In the genomic region with DNA sequence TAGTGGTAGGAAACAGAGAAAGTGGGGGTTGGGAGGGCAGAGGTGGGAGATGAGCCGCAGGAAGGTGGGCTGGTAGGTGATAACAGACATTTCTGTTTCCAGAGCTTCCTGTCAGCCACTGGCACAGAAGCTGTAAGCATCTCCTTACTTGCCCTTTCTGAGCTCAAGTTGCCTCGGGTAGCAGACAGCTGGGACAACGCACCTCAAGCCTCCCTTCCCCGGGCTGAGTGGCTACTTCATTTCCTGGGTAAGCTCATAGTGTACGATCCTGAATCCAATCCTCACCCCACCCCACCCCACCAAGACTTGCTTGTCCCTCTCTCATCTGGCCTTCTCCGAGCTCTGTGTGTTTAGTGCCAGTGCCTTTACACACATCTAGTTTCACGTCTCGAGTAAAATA, we compare ENCODE assay signal across 17 mouse cellular contexts.
DNase-seq lines count a peak whose midpoint lies in the region; ATAC-seq and TF ChIP-seq lines count a peak whose summit lies in the region.
"Had no signal": no experiment of that assay in that cellular context is flagged by ENCODE, and none has a peak within 500 bp of the region (broad histone marks: within the 10 kb centered on the region; RNA-seq: fewer than 3 reads in every experiment).

No protein-coding gene starts in this region.

- no peak for ATAC-seq in midbrain, embryonic 13.5 days
- ATAC-seq in liver, embryonic 12.5 days = peak; percentile 35; the same call in 1 of the 2 replicates
- ATAC-seq: forebrain, embryonic 15.5 days; intestine, postnatal 0 days; Patski had no signal

- H3K4me3 ChIP-seq in heart, embryonic 10.5 days = no peak overlapping the region
- H3K4me3 ChIP-seq in midbrain, embryonic 10.5 days = no peak overlapping the region
- no peak overlapping the region for H3K4me3 ChIP-seq in midbrain, embryonic 13.5 days (replicated peaks)
- H3K4me3 ChIP-seq in liver, embryonic 12.5 days = no peak overlapping the region
- H3K4me3 ChIP-seq in small intestine, adult 2 months (ENCODE audit: low read depth, low read length) = no peak overlapping the region
- H3K4me3 ChIP-seq: embryonic facial prominence, embryonic 15.5 days; forebrain, embryonic 15.5 days; hindbrain, embryonic 12.5 days had no signal

- no peak for TF ChIP-seq CTCF in small intestine, adult 2 months (IDR thresholded peaks at IDR 0.05; ENCODE audit: extremely low read depth, insufficient read length, insufficient replicate concordance, low read depth, low read length)

- H3K27ac ChIP-seq in heart, embryonic 10.5 days = peak overlapping the region; percentile 56
- H3K27ac ChIP-seq in midbrain, embryonic 10.5 days (replicated peaks) = peak overlapping the region; percentile 42; the same call in 1 of the 2 replicates
- H3K27ac ChIP-seq in midbrain, embryonic 13.5 days = no peak overlapping the region
- peak overlapping the region; percentile 77 for H3K27ac ChIP-seq in liver, embryonic 12.5 days
- peak overlapping the region; percentile 15; the same call in 1 of the 2 replicates for H3K27ac ChIP-seq in small intestine, adult 2 months (ENCODE audit: insufficient read depth, low read depth, low read length)
- H3K27ac ChIP-seq: embryonic facial prominence, embryonic 15.5 days; forebrain, embryonic 15.5 days; hindbrain, embryonic 12.5 days had no signal

- DNase-seq in heart, embryonic 10.5 days (ENCODE audit: low spot score) = no peak
- DNase-seq in heart, postnatal 25 days (ENCODE audit: low spot score) = no peak
- DNase-seq in midbrain, embryonic 10.5 days (ENCODE audit: low spot score) = no peak
- DNase-seq in Muller cell, postnatal 12 days (ENCODE audit: inconsistent ontology term) = no peak
- DNase-seq: cerebellum, adult 11-12 months; gastrocnemius, postnatal 14 days; kidney, postnatal 14 days; lung, embryonic 14.5 days had no signal

- H3K4me1 ChIP-seq in heart, embryonic 10.5 days = peaks cover 55% of the 10 kb centered on the region
- peaks cover 13% of the 10 kb centered on the region; the same call in 1 of the 2 replicates for H3K4me1 ChIP-seq in midbrain, embryonic 10.5 days
- no peaks in the 10 kb centered on the region for H3K4me1 ChIP-seq in midbrain, embryonic 13.5 days (replicated peaks)
- peaks cover 74% of the 10 kb centered on the region for H3K4me1 ChIP-seq in liver, embryonic 12.5 days
- H3K4me1 ChIP-seq in small intestine, adult 2 months (ENCODE audit: control insufficient read depth, insufficient read depth, insufficient read length, low read length) = peaks cover 27% of the 10 kb centered on the region; the same call in 1 of the 2 replicates
- H3K4me1 ChIP-seq: forebrain, embryonic 15.5 days had no signal

- H3K36me3 ChIP-seq in heart, embryonic 10.5 days = no peaks in the 10 kb centered on the region
- H3K36me3 ChIP-seq in midbrain, embryonic 10.5 days = no peaks in the 10 kb centered on the region
- no peaks in the 10 kb centered on the region for H3K36me3 ChIP-seq in midbrain, embryonic 13.5 days
- H3K36me3 ChIP-seq in liver, embryonic 12.5 days = no peaks in the 10 kb centered on the region
- H3K36me3 ChIP-seq in small intestine, adult 2 months (ENCODE audit: control insufficient read depth, insufficient read depth, low read length) = no peaks in the 10 kb centered on the region
- H3K36me3 ChIP-seq: embryonic facial prominence, embryonic 15.5 days; forebrain, embryonic 15.5 days; hindbrain, embryonic 12.5 days had no signal

- H3K9ac ChIP-seq in midbrain, embryonic 13.5 days (replicated peaks) = no peak overlapping the region
- peak overlapping the region; percentile 54 for H3K9ac ChIP-seq in liver, embryonic 12.5 days
- H3K9ac ChIP-seq: embryonic facial prominence, embryonic 15.5 days; forebrain, embryonic 15.5 days; hindbrain, embryonic 12.5 days; lung, embryonic 14.5 days had no signal

- whole genome bisulfite sequencing in heart, embryonic 10.5 days = 54% methylated on average over 8 of the region's 8 CpGs
- 88% methylated on average over 8 of the region's 8 CpGs for WGBS in midbrain, embryonic 10.5 days
- WGBS in midbrain, embryonic 13.5 days = 85% methylated on average over 8 of the region's 8 CpGs
- WGBS in liver, embryonic 12.5 days (ENCODE audit: insufficient replicate concordance) = 30% methylated on average over 8 of the region's 8 CpGs
- 63% methylated on average over 8 of the region's 8 CpGs for WGBS in small intestine, adult 2 months

- H3K4me2 ChIP-seq in midbrain, embryonic 13.5 days (replicated peaks) = no peak overlapping the region
- H3K4me2 ChIP-seq in liver, embryonic 12.5 days = peak overlapping the region; percentile 46
- H3K4me2 ChIP-seq: embryonic facial prominence, embryonic 15.5 days; forebrain, embryonic 15.5 days; hindbrain, embryonic 12.5 days; lung, embryonic 14.5 days; midbrain, embryonic 11.5 days had no signal

- no peaks in the 10 kb centered on the region for H3K27me3 ChIP-seq in heart, embryonic 10.5 days (ENCODE audit: insufficient read depth, poor library complexity, severe bottlenecking)
- H3K27me3 ChIP-seq in midbrain, embryonic 10.5 days (ENCODE audit: low read depth, poor library complexity, severe bottlenecking) = no peaks in the 10 kb centered on the region
- H3K27me3 ChIP-seq in midbrain, embryonic 13.5 days = no peaks in the 10 kb centered on the region
- H3K27me3 ChIP-seq in liver, embryonic 12.5 days (replicated peaks) = no peaks in the 10 kb centered on the region
- no peaks in the 10 kb centered on the region for H3K27me3 ChIP-seq in small intestine, adult 2 months (ENCODE audit: control insufficient read depth, insufficient read depth, low read length)
- H3K27me3 ChIP-seq: embryonic facial prominence, embryonic 15.5 days; forebrain, embryonic 15.5 days; hindbrain, embryonic 12.5 days; Patski had no signal

- intact Hi-C loops in heart, postnatal 25 days (cut with DNase I) = no loop called here

- TF ChIP-seq POLR2A in small intestine, adult 2 months (IDR thresholded peaks at IDR 0.05; ENCODE audit: low read depth, low read length) = no peak

- H3K9me3 ChIP-seq in heart, embryonic 10.5 days = no peaks in the 10 kb centered on the region
- H3K9me3 ChIP-seq in midbrain, embryonic 10.5 days (replicated peaks) = no peaks in the 10 kb centered on the region
- no peaks in the 10 kb centered on the region for H3K9me3 ChIP-seq in midbrain, embryonic 13.5 days
- no peaks in the 10 kb centered on the region for H3K9me3 ChIP-seq in liver, embryonic 12.5 days (replicated peaks)
- H3K9me3 ChIP-seq: embryonic facial prominence, embryonic 15.5 days; forebrain, embryonic 15.5 days; hindbrain, embryonic 12.5 days had no signal
